Mouse (Mus musculus): Measurements from ENCODE around the gene Fam198a. TPM values are rescaled to one million over a fixed set of nuclear protein-coding genes. Genes with fewer than 3 reads are reported as not detected.

The Fam198a gene
- total and polyA plus RNA-seq, 2 experiments from 2014 or later = 0.78 to 3.1 TPM

- 44% methylated on average over 7 of the region's 7 CpGs for WGBS
- no peaks in the 10 kb centered on the region for H3K4me1 ChIP-seq (ENCODE audit: control insufficient read depth, insufficient read depth)
- no peak overlapping the region for H3K9ac ChIP-seq (replicated peaks; ENCODE audit: low read depth, low read length)
- no peaks in the 10 kb centered on the region for H3K27me3 ChIP-seq (ENCODE audit: control insufficient read depth, insufficient read depth, low read length)
- H3K9me3 ChIP-seq (replicated peaks; ENCODE audit: control insufficient read depth, low read length) = no peaks in the 10 kb centered on the region
- ATAC-seq (ENCODE audit: insufficient read depth, low read depth) = no peak
- no peaks in the 10 kb centered on the region for H3K36me3 ChIP-seq (replicated peaks; ENCODE audit: control insufficient read depth, insufficient read depth, low read length)
- TF ChIP-seq EP300 (IDR thresholded peaks at IDR 0.05; ENCODE audit: low read depth) = no peak
- no peak for TF ChIP-seq CTCF (IDR thresholded peaks at IDR 0.05; ENCODE audit: low read depth)
- H3K27ac ChIP-seq (ENCODE audit: low read depth) = peak overlapping the region; percentile 0; the same call in 1 of the 2 replicates
- no peak overlapping the region for H3K4me3 ChIP-seq (ENCODE audit: low read depth, low read length)
- no peak for DNase-seq (ENCODE audit: low spot score)
- no peak overlapping the region for H3K4me2 ChIP-seq (ENCODE audit: low read depth, low read length)
Observed at GRCm38 (mm10) chr9:121959966-121960635, 9.3 kb downstream of the Fam198a start.

- Histone ChIP-seq H3K27ac (ENCODE audit: low read depth) (no peak overlapping the region), H3K4me1 (ENCODE audit: control insufficient read depth, insufficient read depth) (no peaks in the 10 kb centered on the region), H3K9ac (replicated peaks; ENCODE audit: low read depth, low read length) (no peak overlapping the region), H3K4me3 (ENCODE audit: low read depth, low read length) (no peak overlapping the region), H3K4me2 (ENCODE audit: low read depth, low read length) (no peak overlapping the region), H3K9me3 (replicated peaks; ENCODE audit: control insufficient read depth, low read length) (no peaks in the 10 kb centered on the region), H3K27me3 (ENCODE audit: control insufficient read depth, insufficient read depth, low read length) (no peaks in the 10 kb centered on the region), H3K36me3 (replicated peaks; ENCODE audit: control insufficient read depth, insufficient read depth, low read length) (no peaks in the 10 kb centered on the region)
- TF ChIP-seq EP300 (IDR thresholded peaks at IDR 0.05; ENCODE audit: low read depth) (no peak), CTCF (IDR thresholded peaks at IDR 0.05; ENCODE audit: low read depth) (no peak)
- 81% methylated on average over 7 of the region's 7 CpGs for WGBS
- DNase-seq (ENCODE audit: low spot score) (no peak), ATAC-seq (ENCODE audit: insufficient read depth, low read depth) (no peak)
Observed at GRCm38 (mm10) chr9:121964941-121965340, 14.2 kb downstream of the Fam198a start.

GRCm38 (mm10) chr9:121968258-121968657 is 17.5 kb downstream of the Fam198a start:
- Histone ChIP-seq H3K9ac (replicated peaks; ENCODE audit: low read depth, low read length) (no peak overlapping the region), H3K36me3 (replicated peaks; ENCODE audit: control insufficient read depth, insufficient read depth, low read length) (no peaks in the 10 kb centered on the region), H3K27me3 (ENCODE audit: control insufficient read depth, insufficient read depth, low read length) (no peaks in the 10 kb centered on the region), H3K4me2 (ENCODE audit: low read depth, low read length) (no peak overlapping the region), H3K4me3 (ENCODE audit: low read depth, low read length) (no peak overlapping the region), H3K4me1 (ENCODE audit: control insufficient read depth, insufficient read depth) (no peaks in the 10 kb centered on the region), H3K27ac (ENCODE audit: low read depth) (no peak overlapping the region), H3K9me3 (replicated peaks; ENCODE audit: control insufficient read depth, low read length) (no peaks in the 10 kb centered on the region)
- DNase-seq (ENCODE audit: low spot score) = peak; percentile 20
- 59% methylated on average over 5 of the region's 5 CpGs for WGBS
- no peak for ATAC-seq (ENCODE audit: insufficient read depth, low read depth)
- TF ChIP-seq CTCF (IDR thresholded peaks at IDR 0.05; ENCODE audit: low read depth) = no peak
- TF ChIP-seq EP300 (IDR thresholded peaks at IDR 0.05; ENCODE audit: low read depth) = no peak

- H3K4me3 ChIP-seq (ENCODE audit: low read depth, low read length) = no peak overlapping the region
- DNase-seq (ENCODE audit: low spot score) (no peak), ATAC-seq (ENCODE audit: insufficient read depth, low read depth) (no peak)
- H3K9ac ChIP-seq (replicated peaks; ENCODE audit: low read depth, low read length) = no peak overlapping the region
- TF ChIP-seq CTCF (IDR thresholded peaks at IDR 0.05; ENCODE audit: low read depth) = no peak
- TF ChIP-seq EP300 (IDR thresholded peaks at IDR 0.05; ENCODE audit: low read depth) = no peak
- no peaks in the 10 kb centered on the region for H3K27me3 ChIP-seq (ENCODE audit: control insufficient read depth, insufficient read depth, low read length)
- no peaks in the 10 kb centered on the region for H3K36me3 ChIP-seq (replicated peaks; ENCODE audit: control insufficient read depth, insufficient read depth, low read length)
- H3K27ac ChIP-seq (ENCODE audit: low read depth) = no peak overlapping the region
- no peaks in the 10 kb centered on the region for H3K9me3 ChIP-seq (replicated peaks; ENCODE audit: control insufficient read depth, low read length)
- no peaks in the 10 kb centered on the region for H3K4me1 ChIP-seq (ENCODE audit: control insufficient read depth, insufficient read depth)
- no peak overlapping the region for H3K4me2 ChIP-seq (ENCODE audit: low read depth, low read length)
- 32% methylated on average over 5 of the region's 5 CpGs for WGBS
Observed at GRCm38 (mm10) chr9:121969841-121970381, 19.1 kb downstream of the Fam198a start.

- no peak for TF ChIP-seq EP300 (IDR thresholded peaks at IDR 0.05; ENCODE audit: low read depth)
- no peak for TF ChIP-seq CTCF (IDR thresholded peaks at IDR 0.05; ENCODE audit: low read depth)
- Histone ChIP-seq H3K36me3 (replicated peaks; ENCODE audit: control insufficient read depth, insufficient read depth, low read length) (no peaks in the 10 kb centered on the region), H3K9me3 (replicated peaks; ENCODE audit: control insufficient read depth, low read length) (no peaks in the 10 kb centered on the region), H3K27me3 (ENCODE audit: control insufficient read depth, insufficient read depth, low read length) (no peaks in the 10 kb centered on the region), H3K4me1 (ENCODE audit: control insufficient read depth, insufficient read depth) (no peaks in the 10 kb centered on the region), H3K4me2 (ENCODE audit: low read depth, low read length) (no peak overlapping the region), H3K27ac (ENCODE audit: low read depth) (no peak overlapping the region), H3K9ac (replicated peaks; ENCODE audit: low read depth, low read length) (no peak overlapping the region), H3K4me3 (ENCODE audit: low read depth, low read length) (no peak overlapping the region)
- DNase-seq (ENCODE audit: low spot score) (no peak), ATAC-seq (ENCODE audit: insufficient read depth, low read depth) (no peak)
- WGBS = 42% methylated on average over 1 of the region's 1 CpGs
Observed at GRCm38 (mm10) chr9:121973207-121973606, 22.4 kb downstream of the Fam198a start.
